Mouse (Mus musculus): ENCODE measurements around the gene Rfpl4. TPM values are rescaled to one million over a fixed set of nuclear protein-coding genes. Genes with fewer than 3 reads are reported as not detected.
"Not testable (repeated sequence)": the region's sequence is repeated elsewhere in the genome, so short reads cannot be mapped to it uniquely, and the experiment has no call there.

Rfpl4 gene
- polyA plus RNA-seq, 1 experiment from 2014 or later, result not detected

DNA sequence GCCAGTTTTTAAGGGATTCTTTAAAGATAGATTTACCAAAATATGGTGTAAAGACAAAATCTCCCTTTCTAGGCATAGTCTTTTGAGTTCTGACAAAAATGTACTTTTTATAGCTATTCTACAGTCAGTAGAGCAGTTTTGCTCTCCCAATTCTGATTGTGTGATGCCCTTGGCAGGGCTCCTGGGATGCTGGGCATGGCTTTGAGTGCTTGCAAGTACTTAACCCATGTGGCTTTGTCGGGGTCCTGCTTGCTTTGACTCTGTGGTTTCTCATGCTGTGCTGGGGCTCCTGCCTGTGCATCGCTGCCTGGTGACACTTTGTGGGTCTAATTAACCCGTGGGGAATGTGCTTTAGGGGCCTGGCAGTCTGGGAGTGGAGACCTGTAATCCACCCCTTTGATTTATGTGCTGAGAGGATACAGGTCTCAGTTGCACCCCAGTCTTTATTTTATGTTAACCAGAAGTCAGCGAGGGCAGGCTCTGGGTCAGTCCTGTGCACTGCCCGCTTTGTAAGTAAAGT lies 29.8 kb downstream of the Rfpl4 start:
- Histone ChIP-seq H3K9me3 (replicated peaks; ENCODE audit: control insufficient read depth, low read length) (no peaks in the 10 kb centered on the region), H3K27me3 (ENCODE audit: control insufficient read depth, insufficient read depth, low read length) (no peaks in the 10 kb centered on the region), H3K4me3 (ENCODE audit: low read depth, low read length) (no peak overlapping the region), H3K9ac (ENCODE audit: low read depth, low read length) (no peak overlapping the region), H3K27ac (ENCODE audit: low read depth, low read length) (no peak overlapping the region), H3K4me2 (no peak overlapping the region), H3K36me3 (ENCODE audit: control insufficient read depth, insufficient read depth, low read length) (peaks cover 22% of the 10 kb centered on the region), H3K4me1 (ENCODE audit: control insufficient read depth, insufficient read depth, low read length) (peaks cover 5% of the 10 kb centered on the region; the same call in 1 of the 2 replicates)
- no peak for ATAC-seq (replicated peaks; ENCODE audit: insufficient number of reproducible peaks, low FRiP score, low TSS enrichment)
- WGBS (ENCODE audit: insufficient replicate concordance), result 89% methylated on average over 5 of the region's 5 CpGs

DNA sequence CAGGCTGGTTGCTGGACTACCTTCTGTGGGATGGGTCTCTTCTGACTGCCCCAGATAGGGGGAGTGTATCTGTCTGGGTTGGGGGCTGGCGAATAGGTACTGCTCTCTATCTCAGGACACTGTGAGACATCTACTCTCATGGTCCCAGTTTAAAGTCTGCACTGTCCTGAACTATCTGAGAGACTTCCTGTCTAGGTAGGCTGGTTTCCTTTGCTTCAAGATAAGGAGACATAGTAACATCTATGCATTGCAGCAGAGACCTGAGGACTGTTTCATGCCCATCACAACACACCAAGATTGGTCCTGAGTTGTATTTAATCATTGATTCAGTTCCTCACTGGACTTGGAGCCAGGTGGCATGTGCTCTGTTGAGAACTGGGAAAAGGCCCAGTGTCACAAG lies 31.2 kb downstream of the Rfpl4 start:
- Histone ChIP-seq H3K27ac (ENCODE audit: low read depth, low read length) (no peak overlapping the region), H3K36me3 (ENCODE audit: control insufficient read depth, insufficient read depth, low read length) (peaks cover 18% of the 10 kb centered on the region; the same call in 1 of the 2 replicates), H3K27me3 (ENCODE audit: control insufficient read depth, insufficient read depth, low read length) (no peaks in the 10 kb centered on the region), H3K4me3 (ENCODE audit: low read depth, low read length) (no peak overlapping the region), H3K4me1 (ENCODE audit: control insufficient read depth, insufficient read depth, low read length) (peaks cover 15% of the 10 kb centered on the region), H3K9me3 (replicated peaks; ENCODE audit: control insufficient read depth, low read length) (no peaks in the 10 kb centered on the region), H3K4me2 (no peak overlapping the region), H3K9ac (ENCODE audit: low read depth, low read length) (no peak overlapping the region)
- ATAC-seq (replicated peaks; ENCODE audit: insufficient number of reproducible peaks, low FRiP score, low TSS enrichment), result no peak
- 68% methylated on average over 1 of the region's 1 CpGs for WGBS (ENCODE audit: insufficient replicate concordance)

DNA sequence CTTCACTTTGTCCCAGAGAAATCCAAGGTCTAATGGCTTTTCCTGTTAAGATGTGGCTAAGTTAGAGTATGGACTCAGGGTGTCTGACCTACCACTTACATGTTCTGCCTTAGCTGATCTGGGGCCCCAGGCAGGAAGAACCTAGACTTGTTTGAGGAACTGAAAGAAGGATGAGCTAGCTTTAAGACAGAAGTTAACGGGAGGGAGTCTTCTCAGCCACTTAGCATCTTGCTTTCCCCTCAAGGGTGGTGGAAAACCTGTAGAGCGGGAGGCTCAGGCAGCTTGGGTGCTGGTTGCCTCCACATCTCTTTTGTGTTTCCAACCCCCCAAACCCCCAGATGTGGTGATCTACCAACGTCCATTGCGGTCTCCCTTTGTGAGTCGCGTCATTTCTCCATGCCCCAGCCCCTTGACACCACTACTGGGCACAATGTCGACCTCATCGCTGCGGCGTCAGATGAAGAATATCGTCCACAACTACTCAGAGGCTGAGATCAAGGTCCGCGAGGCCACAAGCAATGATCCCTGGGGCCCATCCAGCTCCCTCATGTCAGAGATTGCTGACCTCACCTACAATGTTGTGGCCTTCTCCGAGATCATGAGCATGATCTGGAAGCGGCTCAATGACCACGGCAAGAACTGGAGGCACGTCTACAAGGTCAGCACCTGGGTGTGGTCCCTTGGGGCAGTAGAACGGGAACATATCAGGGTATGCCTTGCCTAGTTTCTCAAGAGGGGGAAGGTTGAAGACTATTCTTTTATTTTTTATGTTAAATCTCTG lies 33.2 kb downstream of the Rfpl4 start:
- Histone ChIP-seq H3K4me1 (ENCODE audit: control insufficient read depth, insufficient read depth, low read length) (peaks cover 15% of the 10 kb centered on the region), H3K9me3 (replicated peaks; ENCODE audit: control insufficient read depth, low read length) (no peaks in the 10 kb centered on the region), H3K36me3 (ENCODE audit: control insufficient read depth, insufficient read depth, low read length) (peaks cover 13% of the 10 kb centered on the region; the same call in 1 of the 2 replicates), H3K27me3 (ENCODE audit: control insufficient read depth, insufficient read depth, low read length) (no peaks in the 10 kb centered on the region), H3K27ac (ENCODE audit: low read depth, low read length) (no peak overlapping the region), H3K4me3 (ENCODE audit: low read depth, low read length) (no peak overlapping the region), H3K4me2 (no peak overlapping the region), H3K9ac (ENCODE audit: low read depth, low read length) (no peak overlapping the region)
- 92% methylated on average over 18 of the region's 18 CpGs for WGBS (ENCODE audit: insufficient replicate concordance)
- no peak for ATAC-seq (replicated peaks; ENCODE audit: insufficient number of reproducible peaks, low FRiP score, low TSS enrichment)

DNA sequence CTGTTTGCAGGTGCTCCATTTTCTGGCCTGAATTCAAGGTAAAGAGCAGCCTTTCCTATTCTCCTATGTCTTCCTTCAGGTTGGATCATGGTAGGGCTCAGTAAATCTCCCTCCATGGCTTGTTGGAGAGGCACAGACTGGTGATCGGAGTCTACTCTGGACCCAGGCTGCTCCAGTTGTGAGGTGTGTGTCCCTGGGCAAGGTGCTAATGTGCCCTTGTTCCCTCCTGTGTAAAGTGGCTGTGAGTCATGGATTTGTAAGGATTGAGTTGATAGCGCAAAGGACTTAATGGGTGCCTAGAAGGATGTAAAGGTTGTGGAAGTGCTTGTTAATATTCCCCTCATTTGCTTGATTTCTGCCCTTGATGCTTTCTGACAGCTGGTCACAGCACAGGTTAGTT lies 34.8 kb downstream of the Rfpl4 start:
- peak overlapping the region; percentile 81; the same call in 1 of the 2 replicates for H3K4me3 ChIP-seq (ENCODE audit: low read depth, low read length)
- WGBS (ENCODE audit: insufficient replicate concordance), result 87% methylated on average over 2 of the region's 2 CpGs

DNA sequence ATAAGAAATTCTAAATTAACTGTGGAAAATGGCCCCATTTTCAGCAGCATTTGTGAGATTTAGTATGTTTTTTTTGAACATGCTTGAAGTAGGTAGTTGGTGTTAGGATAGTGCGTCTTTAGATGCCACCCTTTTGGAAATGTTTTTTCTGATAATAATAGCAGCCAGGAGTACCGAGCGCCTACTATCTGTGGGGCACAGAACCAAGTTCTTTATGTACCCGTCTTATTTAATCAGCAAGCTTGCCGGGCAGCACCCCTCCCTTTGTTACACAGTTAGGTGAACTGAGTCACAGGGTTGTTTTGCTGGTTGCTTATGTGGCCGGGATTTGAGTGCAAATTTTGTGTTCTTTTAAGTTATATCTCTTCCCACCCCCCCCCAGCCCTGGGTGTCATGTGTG lies 35.5 kb downstream of the Rfpl4 start:
- 49% methylated on average over 6 of the region's 6 CpGs for WGBS (ENCODE audit: insufficient replicate concordance)
- peaks cover 16% of the 10 kb centered on the region for H3K4me1 ChIP-seq (ENCODE audit: control insufficient read depth, insufficient read depth, low read length)

More for the DNA sequence above, 34.8 kb downstream of the Rfpl4 start:
- peak overlapping the region; percentile 70 for H3K4me2 ChIP-seq
- H3K27ac ChIP-seq (ENCODE audit: low read depth, low read length), result no peak overlapping the region
- H3K4me1 ChIP-seq (ENCODE audit: control insufficient read depth, insufficient read depth, low read length), result peaks cover 15% of the 10 kb centered on the region
- H3K27me3 ChIP-seq (ENCODE audit: control insufficient read depth, insufficient read depth, low read length), result no peaks in the 10 kb centered on the region
- peaks cover 17% of the 10 kb centered on the region; the same call in 1 of the 2 replicates for H3K36me3 ChIP-seq (ENCODE audit: control insufficient read depth, insufficient read depth, low read length)
- no peak overlapping the region for H3K9ac ChIP-seq (ENCODE audit: low read depth, low read length)
- ATAC-seq (replicated peaks; ENCODE audit: insufficient number of reproducible peaks, low FRiP score, low TSS enrichment), result no peak
- no peaks in the 10 kb centered on the region for H3K9me3 ChIP-seq (replicated peaks; ENCODE audit: control insufficient read depth, low read length)

DNA sequence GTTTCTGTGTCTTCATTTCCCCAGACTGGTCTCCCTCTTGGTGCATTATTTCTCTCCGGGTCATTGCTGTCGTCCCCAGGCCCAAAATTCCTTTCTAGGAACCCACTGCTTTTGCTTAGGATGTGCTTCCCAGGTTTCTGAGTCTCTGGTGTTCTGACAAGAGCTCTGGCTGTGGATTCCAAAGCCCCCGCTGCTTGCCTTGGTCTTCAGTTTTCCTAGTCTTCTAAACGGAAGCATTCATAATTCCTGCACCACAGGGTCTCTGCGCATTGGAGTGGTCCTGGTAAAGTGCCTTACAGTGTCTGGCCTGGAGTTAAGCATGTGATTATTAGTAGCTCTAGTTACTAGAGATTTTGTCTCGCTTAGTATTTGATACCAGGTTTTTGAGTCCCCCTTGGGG lies 35.9 kb downstream of the Rfpl4 start:
- H3K27ac ChIP-seq (ENCODE audit: low read depth, low read length), result peak overlapping the region; percentile 95
- peaks cover 21% of the 10 kb centered on the region; the same call in 1 of the 2 replicates for H3K36me3 ChIP-seq (ENCODE audit: control insufficient read depth, insufficient read depth, low read length)
- peak overlapping the region; percentile 70 for H3K4me2 ChIP-seq
- H3K9ac ChIP-seq (ENCODE audit: low read depth, low read length), result peak overlapping the region; percentile 91
- H3K9me3 ChIP-seq (replicated peaks; ENCODE audit: control insufficient read depth, low read length), result no peaks in the 10 kb centered on the region
- H3K4me3 ChIP-seq (ENCODE audit: low read depth, low read length), result peak overlapping the region; percentile 81
- peaks cover 18% of the 10 kb centered on the region for H3K4me1 ChIP-seq (ENCODE audit: control insufficient read depth, insufficient read depth, low read length)
- ATAC-seq (replicated peaks; ENCODE audit: insufficient number of reproducible peaks, low FRiP score, low TSS enrichment), result no peak
- H3K27me3 ChIP-seq (ENCODE audit: control insufficient read depth, insufficient read depth, low read length), result no peaks in the 10 kb centered on the region
- 17% methylated on average over 6 of the region's 6 CpGs for WGBS (ENCODE audit: insufficient replicate concordance)

More for the DNA sequence above, 35.5 kb downstream of the Rfpl4 start:
- peak overlapping the region; percentile 91 for H3K9ac ChIP-seq (ENCODE audit: low read depth, low read length)
- H3K9me3 ChIP-seq (replicated peaks; ENCODE audit: control insufficient read depth, low read length), result no peaks in the 10 kb centered on the region
- peak overlapping the region; percentile 70 for H3K4me2 ChIP-seq
- no peaks in the 10 kb centered on the region for H3K27me3 ChIP-seq (ENCODE audit: control insufficient read depth, insufficient read depth, low read length)
- H3K4me3 ChIP-seq (ENCODE audit: low read depth, low read length), result peak overlapping the region; percentile 81
- no peak for ATAC-seq (replicated peaks; ENCODE audit: insufficient number of reproducible peaks, low FRiP score, low TSS enrichment)
- H3K36me3 ChIP-seq (ENCODE audit: control insufficient read depth, insufficient read depth, low read length), result peaks cover 20% of the 10 kb centered on the region; the same call in 1 of the 2 replicates
- H3K27ac ChIP-seq (ENCODE audit: low read depth, low read length), result peak overlapping the region; percentile 95

DNA sequence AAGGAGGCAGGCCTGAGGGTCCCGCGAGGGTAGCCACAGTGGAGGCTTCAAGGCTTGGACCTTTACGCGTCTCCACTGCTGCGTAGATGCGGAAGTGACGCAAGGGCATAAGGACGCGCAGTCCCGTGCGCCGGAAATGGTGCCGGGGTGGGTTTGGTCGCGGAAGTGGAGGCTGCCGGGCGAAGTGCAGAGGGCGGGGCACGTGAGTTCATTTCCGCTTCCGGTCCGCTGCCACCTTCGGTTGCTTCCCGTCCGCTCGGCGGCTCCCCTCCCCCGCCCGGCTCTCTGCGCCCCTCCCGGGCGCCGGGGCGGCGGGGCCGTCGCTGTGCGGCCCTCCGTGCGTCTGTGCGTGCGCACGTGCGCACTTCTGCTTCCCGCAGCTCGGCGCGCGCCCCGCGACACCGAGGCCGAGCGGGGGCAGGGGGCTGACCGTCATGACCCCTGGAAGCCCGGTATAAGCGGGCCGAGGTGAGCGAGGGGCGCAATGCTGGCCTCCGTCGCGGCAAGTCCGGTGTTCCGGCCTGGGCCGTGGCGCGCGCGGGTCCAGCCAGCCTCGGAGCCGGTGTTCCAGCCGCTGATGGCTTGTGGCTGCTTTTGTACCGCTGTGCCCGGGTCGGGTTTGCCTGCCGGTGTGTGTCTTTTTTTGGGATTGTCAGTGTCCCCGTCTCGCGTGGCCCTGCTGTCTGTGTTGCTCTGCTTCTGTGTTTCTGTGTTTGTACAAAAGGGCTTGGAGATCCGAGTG lies 36.6 kb downstream of the Rfpl4 start, which contains the start of gene Epn1:
Epn1 (plus strand) TSS at position 226 of the 742 bp plus-strand sequence.
- Histone ChIP-seq H3K27me3 (ENCODE audit: control insufficient read depth, insufficient read depth, low read length) (no peaks in the 10 kb centered on the region), H3K4me1 (ENCODE audit: control insufficient read depth, insufficient read depth, low read length) (peaks cover 15% of the 10 kb centered on the region), H3K4me3 (ENCODE audit: low read depth, low read length) (peak within 1 kb of the TSS; percentile 81), H3K9ac (ENCODE audit: low read depth, low read length) (peak within 1 kb of the TSS; percentile 91), H3K36me3 (ENCODE audit: control insufficient read depth, insufficient read depth, low read length) (peaks cover 19% of the 10 kb centered on the region), H3K27ac (ENCODE audit: low read depth, low read length) (peak within 1 kb of the TSS; percentile 95), H3K9me3 (replicated peaks; ENCODE audit: control insufficient read depth, low read length) (no peaks in the 10 kb centered on the region), H3K4me2 (peak within 1 kb of the TSS; percentile 70)
- peak; percentile 95 for ATAC-seq (replicated peaks; ENCODE audit: insufficient number of reproducible peaks, low FRiP score, low TSS enrichment)
- WGBS (ENCODE audit: insufficient replicate concordance), result under 1% methylated on average over 81 of the region's 81 CpGs

DNA sequence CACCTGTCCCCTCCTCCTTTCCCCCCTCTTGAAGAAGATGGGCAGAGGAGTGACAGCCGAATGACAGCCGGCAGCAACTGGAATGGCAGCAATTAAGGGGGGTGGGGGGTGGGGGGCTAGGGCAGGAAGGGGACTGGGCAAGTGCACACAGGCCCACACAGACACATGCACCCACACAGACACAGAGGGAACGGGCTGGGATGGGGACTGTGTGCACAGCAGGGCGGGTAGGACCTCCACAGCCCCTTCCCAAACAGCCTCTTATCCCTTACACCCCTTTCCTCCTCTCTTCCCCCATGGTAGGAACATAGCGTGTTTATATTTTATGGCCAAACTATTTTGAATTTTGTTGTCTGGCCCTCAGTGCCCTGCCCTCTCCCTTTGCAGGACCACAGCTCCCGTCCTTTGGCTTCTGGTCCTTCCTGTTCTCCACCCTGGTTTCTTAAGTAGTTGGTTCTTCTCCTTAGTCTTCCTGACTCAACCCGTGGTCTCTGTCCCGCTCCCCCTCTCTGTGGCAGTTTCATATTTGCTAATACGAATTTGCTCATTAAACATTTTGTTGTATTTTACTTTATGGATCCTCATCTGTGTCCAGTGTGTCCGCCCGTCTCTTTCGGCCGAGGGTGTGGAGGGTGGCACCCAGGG lies 37.3 kb downstream of the Rfpl4 start:
- H3K4me1 ChIP-seq (ENCODE audit: control insufficient read depth, insufficient read depth, low read length), result peaks cover 15% of the 10 kb centered on the region
- peak overlapping the region; percentile 81 for H3K4me3 ChIP-seq (ENCODE audit: low read depth, low read length)
- ATAC-seq (replicated peaks; ENCODE audit: insufficient number of reproducible peaks, low FRiP score, low TSS enrichment), result 0 out of 2 replicates have a peak, but pooled peaks have one; percentile 7
- peak overlapping the region; percentile 70 for H3K4me2 ChIP-seq
- not testable (repeated sequence) for H3K27me3 ChIP-seq (ENCODE audit: control insufficient read depth, insufficient read depth, low read length); H3K9me3 ChIP-seq (replicated peaks; ENCODE audit: control insufficient read depth, low read length)
- peak overlapping the region; percentile 91; the same call in 1 of the 2 replicates for H3K9ac ChIP-seq (ENCODE audit: low read depth, low read length)
- 50% methylated on average over 9 of the region's 13 CpGs for WGBS (ENCODE audit: insufficient replicate concordance)
- peaks cover 21% of the 10 kb centered on the region for H3K36me3 ChIP-seq (ENCODE audit: control insufficient read depth, insufficient read depth, low read length)
- H3K27ac ChIP-seq (ENCODE audit: low read depth, low read length), result peak overlapping the region; percentile 95
